Mouse (Mus musculus) lung, postnatal 10 days (tissue): ENCODE results near the gene Adh6b.
"Not testable (repeated sequence)": the region's sequence is repeated elsewhere in the genome, so short reads cannot be mapped to it uniquely, and the experiment has no call there.

Source experiments
- DNase-seq: peaks from one replicate; pipeline ENCODE4 v3.0.0; 2021

Gene Adh6b

DNA sequence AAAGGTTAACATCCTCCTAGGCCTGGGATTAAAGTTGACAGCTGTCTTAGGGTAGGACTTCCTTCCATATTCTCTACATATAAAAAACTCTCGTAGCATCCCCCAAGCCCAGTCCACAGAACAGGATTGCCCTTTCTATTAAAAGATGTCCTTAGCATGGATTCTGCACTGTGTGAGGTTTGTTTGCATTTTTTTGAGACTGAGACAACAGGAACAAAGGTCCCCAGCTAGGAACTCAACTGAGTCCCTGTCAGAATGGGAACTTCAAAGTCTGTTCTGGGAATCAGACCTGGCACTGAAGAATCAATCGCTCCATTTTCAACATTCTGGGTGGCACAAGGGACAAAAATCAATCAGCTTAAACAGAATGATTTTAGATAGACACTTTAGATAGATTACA lies 21.3 kb downstream of the Adh6b start:
- DNase-seq, result no peak

DNA sequence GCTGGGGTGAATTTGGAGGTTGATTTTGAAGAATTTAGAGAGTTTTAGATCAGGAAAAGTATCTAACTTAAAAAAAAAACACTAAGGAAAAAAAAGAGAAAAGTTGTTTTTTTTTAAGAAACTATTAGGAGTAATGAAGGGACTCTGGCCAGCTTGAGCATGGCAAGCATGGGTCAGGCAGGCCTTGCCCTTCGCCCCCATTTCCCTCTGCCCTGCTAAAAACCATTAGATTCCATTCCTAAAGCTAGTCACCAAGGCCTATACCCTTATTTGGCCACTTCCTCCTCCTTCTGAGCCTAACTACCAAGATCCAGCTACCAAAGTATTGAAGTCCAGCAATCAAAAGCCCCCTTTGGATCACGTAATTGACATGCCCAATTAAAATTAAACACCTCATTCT lies 24.6 kb downstream of the Adh6b start:
- no peak for DNase-seq

DNA sequence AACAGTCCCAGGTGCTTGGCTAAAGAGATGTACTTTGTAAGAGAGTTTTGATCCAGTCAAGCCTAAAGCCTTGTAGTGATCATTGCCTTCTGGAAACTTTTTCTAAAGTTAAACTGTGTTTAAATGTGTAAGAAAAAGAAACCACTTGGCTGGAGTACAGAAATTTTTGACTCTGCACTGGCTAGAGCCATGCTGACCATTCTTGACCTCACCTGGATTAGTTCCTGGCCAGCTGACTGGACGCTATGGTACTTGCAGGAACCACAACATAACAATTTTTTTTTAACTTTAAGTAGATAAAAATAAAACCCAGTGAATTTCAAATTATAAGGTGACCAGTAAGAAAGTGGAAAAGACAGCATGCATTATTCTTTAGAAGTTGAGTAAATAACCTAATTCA lies 28.0 kb downstream of the Adh6b start:
- no peak for DNase-seq

DNA sequence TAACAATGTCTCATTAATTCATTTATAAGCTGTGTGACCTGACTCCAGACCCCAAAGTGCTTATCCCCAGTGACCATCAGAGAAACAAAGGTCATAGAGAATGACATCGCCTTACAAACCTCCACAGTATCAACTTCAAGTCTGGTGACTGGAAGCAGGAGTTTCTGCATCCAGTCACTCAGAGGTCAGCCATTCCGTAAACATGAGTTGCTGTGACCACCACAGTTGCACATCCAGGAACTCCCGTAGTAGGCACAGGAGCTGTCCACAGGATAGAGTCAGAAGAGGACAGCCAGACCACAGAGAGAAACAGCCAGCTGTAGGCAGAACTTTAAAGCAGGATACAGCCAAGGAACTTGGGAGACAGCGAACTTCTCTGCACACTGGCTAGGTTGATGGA lies 28.7 kb downstream of the Adh6b start:
- DNase-seq, result not testable (repeated sequence)

DNA sequence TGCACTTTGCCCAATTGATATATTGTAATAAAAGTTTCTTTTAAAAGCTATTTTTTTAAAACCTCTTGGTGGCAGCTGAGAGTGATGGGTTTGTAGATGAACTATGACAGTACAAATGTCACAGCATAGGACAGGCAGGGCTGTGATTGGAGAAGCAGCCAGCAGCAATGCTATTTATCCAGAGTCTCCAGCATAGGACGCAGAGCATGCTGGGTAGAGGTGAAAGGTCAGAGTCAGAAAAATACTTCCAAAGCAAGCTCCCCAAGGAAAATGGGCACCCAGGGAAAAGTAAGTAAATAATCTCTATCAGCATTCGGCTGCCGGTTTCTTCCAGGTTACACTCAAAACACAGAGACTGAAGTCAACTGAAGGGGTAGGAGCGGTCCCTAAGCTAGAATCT lies 32.3 kb downstream of the Adh6b start:
- no peak for DNase-seq

DNA sequence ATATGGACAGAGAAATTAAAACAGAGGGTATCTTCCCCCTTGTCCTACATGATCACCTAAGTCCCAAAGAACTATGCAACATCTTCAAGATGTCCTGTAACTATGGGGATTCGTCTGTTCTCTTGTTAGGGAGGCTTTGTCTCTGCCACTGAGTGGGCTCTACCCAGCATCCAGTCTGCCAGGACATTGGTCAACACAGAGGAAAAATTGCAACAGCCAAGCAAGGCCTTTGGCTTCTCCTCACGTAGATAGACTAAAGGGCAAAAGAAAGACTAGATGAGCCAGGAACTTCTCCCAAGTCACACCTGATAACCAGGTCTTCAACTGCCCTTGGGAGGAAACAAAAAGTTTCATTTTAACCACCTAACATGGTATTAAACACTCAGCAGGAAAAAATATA lies 33.6 kb downstream of the Adh6b start:
- DNase-seq, result no peak

DNA sequence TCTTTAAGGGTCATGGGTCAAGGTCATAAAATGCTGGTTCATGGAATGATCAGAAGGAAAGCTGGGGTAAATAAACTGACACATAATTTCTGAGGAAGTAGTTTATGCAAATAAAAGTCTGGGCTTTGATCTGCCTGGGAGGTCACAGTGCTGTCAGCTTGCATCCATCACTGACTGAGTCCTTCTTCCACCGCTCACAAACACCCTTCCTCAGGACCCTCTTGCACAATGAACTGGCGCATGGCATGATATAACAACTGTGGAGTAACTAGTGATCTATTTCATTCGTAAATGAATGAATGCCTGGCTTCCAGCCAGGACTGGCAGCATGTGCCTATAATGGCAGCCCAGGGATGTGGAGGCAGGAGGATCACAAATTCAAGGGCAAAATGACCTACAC lies 39.6 kb downstream of the Adh6b start:
- DNase-seq, result peak; percentile 77

DNA sequence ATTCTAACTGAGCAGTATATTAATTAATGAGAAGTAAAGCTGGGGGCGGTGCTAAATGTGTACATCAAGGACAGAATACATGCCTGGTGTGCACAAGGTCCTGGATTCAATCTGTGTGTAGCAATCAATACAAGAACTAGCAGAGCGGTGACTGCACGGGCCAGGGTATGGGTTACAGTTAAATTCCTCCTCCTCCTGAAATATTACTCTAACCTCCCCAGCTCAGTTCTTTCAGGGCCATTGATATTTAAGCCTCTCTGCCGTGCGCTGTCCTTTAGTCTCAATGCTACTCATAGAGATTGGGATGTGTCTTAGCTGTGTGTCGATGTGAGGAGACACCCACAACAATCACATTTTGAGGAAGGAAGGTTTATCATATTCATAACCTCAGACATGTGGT lies 45.6 kb downstream of the Adh6b start:
- no peak for DNase-seq

DNA sequence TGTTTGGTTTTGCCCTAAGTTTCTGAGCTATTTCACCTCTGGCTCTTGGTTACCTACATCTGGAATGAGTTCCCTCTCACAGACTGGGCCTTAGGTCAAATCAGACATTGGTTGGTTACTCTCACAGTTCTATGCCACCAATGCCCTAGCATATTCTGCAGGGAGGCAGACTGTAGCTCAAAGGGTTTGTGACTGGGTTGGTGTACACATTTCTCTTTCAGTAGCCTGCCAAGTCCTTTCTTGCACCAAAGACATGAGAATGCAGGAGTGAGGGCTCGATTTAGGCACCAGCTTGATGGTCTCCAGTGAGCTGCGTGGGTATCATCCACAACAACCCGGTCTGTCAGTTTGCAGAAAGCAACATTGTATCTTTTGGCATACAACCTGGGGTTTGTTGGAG lies 63.3 kb downstream of the Adh6b start:
- no peak for DNase-seq

DNA sequence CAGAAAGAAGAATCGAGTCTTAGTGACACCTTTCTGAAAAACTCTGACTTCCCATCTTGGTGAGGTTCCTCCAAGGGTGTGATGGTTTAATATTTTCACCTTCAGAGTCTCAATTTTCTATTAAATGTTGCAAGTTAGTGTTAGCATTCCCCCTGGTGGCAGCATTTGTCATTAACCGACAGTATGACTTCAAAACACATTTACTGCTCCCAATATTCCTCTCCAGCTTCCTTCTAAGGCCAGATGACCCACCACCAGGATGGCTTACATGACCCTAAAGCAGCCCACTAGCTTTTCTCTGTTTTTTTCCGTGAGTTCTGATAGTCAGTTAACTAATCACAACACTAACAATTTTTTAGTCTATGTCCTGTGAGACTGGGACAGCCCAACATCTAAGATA lies 63.8 kb downstream of the Adh6b start:
- DNase-seq, result peak; percentile 70

DNA sequence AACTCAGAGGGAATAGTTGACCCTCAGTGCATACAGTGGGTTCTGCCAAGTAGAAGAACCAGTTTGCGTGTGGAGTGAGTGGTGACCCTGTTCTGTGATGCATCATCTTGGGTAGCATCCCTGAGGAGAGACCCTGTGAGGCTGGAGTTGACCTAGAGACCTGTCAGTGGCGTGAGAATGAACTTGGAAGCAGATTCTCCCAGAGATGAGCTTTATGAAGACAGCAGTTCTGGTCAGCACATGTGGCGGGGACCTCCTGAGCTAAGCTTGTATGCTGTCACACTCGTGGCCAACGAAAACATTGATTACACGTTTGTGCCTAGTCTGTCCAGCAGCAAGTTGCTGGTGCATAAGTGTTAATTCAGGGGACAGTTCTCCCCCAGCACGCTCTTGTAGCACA lies 64.3 kb downstream of the Adh6b start:
- no peak for DNase-seq

DNA sequence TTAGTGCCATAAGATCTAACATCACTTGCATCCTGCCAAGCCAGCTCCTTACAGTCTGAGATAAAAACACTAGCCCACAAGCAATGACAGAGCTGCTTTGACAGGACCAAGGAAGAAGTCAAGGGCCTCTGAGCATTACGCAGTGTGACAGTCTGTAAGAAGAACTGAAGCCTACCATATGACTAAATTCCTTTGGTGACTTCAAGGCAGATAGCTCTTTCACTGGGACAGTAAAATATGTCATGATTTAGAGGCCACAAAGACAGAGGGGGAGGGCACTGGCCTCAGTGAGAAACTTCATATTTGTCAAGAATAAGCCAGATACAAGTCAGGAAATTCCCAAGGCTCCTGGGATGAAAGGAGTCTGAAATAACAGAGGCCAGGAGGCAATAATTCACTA lies 66.3 kb downstream of the Adh6b start:
- DNase-seq, result no peak
